Mouse (Mus musculus) myocyte (in vitro differentiated cells): Measurements from ENCODE around the gene Olfr237-ps1.

Experiments
- E2F4 ChIP-seq: IDR thresholded peaks from one replicate; pipeline ENCODE4 v1.6.1; 2011; ENCODE audit warnings: mild to moderate bottlenecking, control low read depth, moderate library complexity; ENCODE audit not compliant: insufficient read depth
- MAX ChIP-seq: IDR thresholded peaks from one replicate; pipeline ENCODE4 v1.6.1; 2011; ENCODE audit warnings: low read depth, mild to moderate bottlenecking, control low read depth
- POLR2A ChIP-seq: IDR thresholded peaks from one replicate; pipeline ENCODE4 v1.6.1; 2011; ENCODE audit warnings: low read depth, mild to moderate bottlenecking, control low read depth, moderate library complexity; ENCODE audit not compliant: insufficient read length
- POLR2AphosphoS2 ChIP-seq: IDR thresholded peaks from one replicate; pipeline ENCODE4 v1.6.1; 2011; ENCODE audit warnings: low read depth, control low read depth; ENCODE audit not compliant: insufficient read length
- SRF ChIP-seq: IDR thresholded peaks from one replicate; pipeline ENCODE4 v1.6.1; 2011; ENCODE audit warnings: low read depth; ENCODE audit not compliant: control insufficient read depth, insufficient read length
- TCF12 ChIP-seq: IDR thresholded peaks from one replicate; pipeline ENCODE4 v1.6.1; 2011; ENCODE audit warnings: mild to moderate bottlenecking, control low read depth; ENCODE audit not compliant: poor library complexity, insufficient read depth, severe bottlenecking

DNA sequence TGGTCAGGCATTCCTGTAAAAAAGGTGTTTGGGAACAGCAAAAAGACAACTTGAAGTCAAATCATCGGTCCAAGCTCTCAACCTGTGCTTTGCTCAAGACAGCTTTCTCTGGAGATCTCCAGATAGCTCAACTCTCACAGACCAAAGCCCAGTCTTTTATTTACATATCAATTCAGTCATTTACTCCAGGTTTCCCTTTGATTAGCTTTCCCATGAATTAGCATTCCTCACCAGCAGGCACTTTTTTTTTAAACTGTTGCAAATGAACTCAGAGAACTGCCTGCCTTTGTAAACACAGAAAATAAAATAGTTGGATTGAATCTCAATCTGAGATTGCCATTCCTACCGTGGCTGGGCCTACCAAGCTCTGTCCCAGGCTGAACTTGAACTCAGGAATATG lies 59.0 kb downstream of the Olfr237-ps1 start:
- no peak for TF ChIP-seq POLR2AphosphoS2
- no peak for TF ChIP-seq POLR2A
- no peak for TF ChIP-seq MAX
- no peak for TF ChIP-seq TCF12
- TF ChIP-seq E2F4: no peak
- TF ChIP-seq SRF: no peak
